Mouse (Mus musculus) ES-Bruce4 (cell line): ENCODE results near the gene BC004004. TPM values are rescaled to one million over a fixed set of nuclear protein-coding genes. Genes with fewer than 3 reads are reported as not detected.

Source experiments
- H3K27ac ChIP-seq: 2 replicates; pipeline ENCODE4 v1.5.1; 2012; ENCODE audit warnings: low read length, inconsistent platforms; ENCODE audit not compliant: insufficient read depth
- H3K27me3 ChIP-seq: 2 replicates; pipeline ENCODE4 v1.6.1; 2012; ENCODE audit warnings: mild to moderate bottlenecking, low read length, inconsistent platforms; ENCODE audit not compliant: control insufficient read depth, poor library complexity, insufficient read depth, severe bottlenecking
- H3K36me3 ChIP-seq: 2 replicates; pipeline ENCODE4 v1.6.1; 2012; ENCODE audit warnings: inconsistent platforms, mild to moderate bottlenecking, low read length, moderate library complexity; ENCODE audit not compliant: control insufficient read depth, poor library complexity, insufficient read depth, severe bottlenecking
- H3K4me1 ChIP-seq: one replicate; pipeline ENCODE4 v1.8.1; 2011; ENCODE audit warnings: low read length; ENCODE audit not compliant: control insufficient read depth, insufficient read depth
- H3K4me3 ChIP-seq: 2 replicates; pipeline ENCODE4 v1.5.1; 2011; ENCODE audit warnings: low read depth, mild to moderate bottlenecking, low read length
- H3K9ac ChIP-seq: 2 replicates; pipeline ENCODE4 v1.6.1; 2012; ENCODE audit warnings: low read depth, mild to moderate bottlenecking, inconsistent platforms; ENCODE audit not compliant: poor library complexity, severe bottlenecking
- H3K9me3 ChIP-seq: replicated peaks from 2 replicates; pipeline ENCODE4 v1.6.1; 2012; ENCODE audit warnings: mild to moderate bottlenecking, low read length, inconsistent platforms; ENCODE audit not compliant: control insufficient read depth, poor library complexity, insufficient read depth, severe bottlenecking
- CTCF ChIP-seq: IDR thresholded peaks from one replicate; pipeline ENCODE4 v1.8.1; 2011; ENCODE audit warnings: low read depth, low read length
- EP300 ChIP-seq: IDR thresholded peaks from 2 replicates; pipeline ENCODE4 v1.6.1; 2011; ENCODE audit warnings: low read depth, low read length; ENCODE audit not compliant: insufficient read depth
- POLR2A ChIP-seq: IDR thresholded peaks from one replicate; pipeline ENCODE4 v1.8.1; 2011; ENCODE audit warnings: low read length; ENCODE audit not compliant: insufficient read depth
- polyA plus RNA-seq: library from polyadenylated mRNA; stranded (reverse); fragments of >200 nt; gene quantifications from 2 replicates; pipeline ENCODE4 v1.2.4, GENCODE M21; 2011; ENCODE audit warnings: low read depth; ENCODE audit not compliant: missing spikeins, insufficient read depth, insufficient read length

BC004004 gene
- polyA plus RNA-seq, 1 experiment = 54.0 TPM

DNA sequence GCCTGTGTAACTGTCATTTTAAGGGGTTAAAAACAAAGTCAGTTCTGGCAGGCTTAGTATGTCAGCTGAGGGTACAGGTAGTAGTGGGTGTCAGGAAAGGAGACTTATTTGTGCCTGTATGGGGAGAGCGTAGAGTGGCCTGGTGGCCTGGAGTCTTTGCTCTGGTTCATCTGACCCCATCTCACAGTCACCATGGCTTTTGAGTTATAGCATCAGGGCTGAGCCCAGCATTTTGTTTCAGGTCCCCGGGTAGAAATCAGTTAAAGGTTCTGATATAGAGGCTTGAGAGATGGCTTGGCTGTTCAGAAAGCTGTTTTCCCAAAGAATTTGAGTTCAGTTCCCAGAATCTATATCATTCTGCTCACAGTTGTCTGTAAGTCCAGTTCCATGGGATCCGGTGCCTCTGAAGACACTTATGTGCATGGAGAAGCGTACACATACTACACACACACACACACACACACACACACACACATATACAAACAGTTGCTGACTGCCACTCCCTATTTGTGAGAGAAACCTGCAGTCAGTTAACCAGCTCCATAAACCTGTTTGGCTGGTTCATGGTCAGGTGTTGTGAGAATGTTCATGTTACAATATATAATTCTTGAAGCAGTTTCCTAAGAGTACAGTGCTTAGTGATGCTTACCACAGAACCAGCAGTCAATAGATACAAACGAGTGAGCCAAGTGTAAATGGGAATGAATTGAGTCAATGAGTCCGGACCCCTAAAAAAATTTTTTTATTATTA is 482 bp upstream of the BC004004 start:
- Histone ChIP-seq H3K9ac (peak overlapping the region; percentile 42), H3K27ac (no peak overlapping the region)

DNA sequence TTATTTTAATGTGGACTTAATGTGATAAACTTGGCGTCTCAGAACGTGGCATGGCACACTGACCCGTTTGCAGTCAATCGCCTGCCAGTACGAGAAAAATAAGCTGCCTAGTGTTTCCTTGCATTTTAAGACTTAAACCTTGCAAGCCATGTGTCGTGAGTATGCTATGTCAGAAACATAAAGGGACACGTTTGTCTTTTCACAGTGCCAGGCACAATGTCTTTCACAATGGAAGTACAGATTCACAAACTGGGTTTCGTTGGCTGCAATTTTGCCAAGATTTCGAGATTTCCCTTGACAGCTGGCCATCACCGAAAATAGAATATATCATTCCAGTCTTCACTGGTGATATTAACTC is 740 bp downstream of the BC004004 start:
- TF ChIP-seq EP300 (no peak), CTCF (no peak), POLR2A (no peak)
- Histone ChIP-seq H3K4me3 (peak overlapping the region; percentile 74), H3K9me3 (no peaks in the 10 kb centered on the region), H3K4me1 (no peaks in the 10 kb centered on the region), H3K36me3 (no peaks in the 10 kb centered on the region), H3K27ac (no peak overlapping the region), H3K27me3 (no peaks in the 10 kb centered on the region), H3K9ac (peak overlapping the region; percentile 81)

More for the DNA sequence above, 482 bp upstream of the BC004004 start:
- Histone ChIP-seq H3K36me3 (no peaks in the 10 kb centered on the region), H3K27me3 (no peaks in the 10 kb centered on the region), H3K4me3 (no peak overlapping the region), H3K4me1 (no peaks in the 10 kb centered on the region), H3K9me3 (no peaks in the 10 kb centered on the region)
- TF ChIP-seq CTCF = no peak
- TF ChIP-seq POLR2A = no peak
- no peak for TF ChIP-seq EP300

- no peak for TF ChIP-seq CTCF
- no peak for TF ChIP-seq POLR2A
- no peak for TF ChIP-seq EP300
- no peaks in the 10 kb centered on the region for H3K9me3 ChIP-seq
- peak overlapping the region; percentile 81 for H3K9ac ChIP-seq
- H3K27ac ChIP-seq = no peak overlapping the region
- no peaks in the 10 kb centered on the region for H3K4me1 ChIP-seq
- no peaks in the 10 kb centered on the region for H3K36me3 ChIP-seq
- H3K27me3 ChIP-seq = no peaks in the 10 kb centered on the region
- H3K4me3 ChIP-seq = no peak overlapping the region
Observed at GRCm38 (mm10) chr17:29270148-29270698, 1.6 kb downstream of the BC004004 start.

DNA sequence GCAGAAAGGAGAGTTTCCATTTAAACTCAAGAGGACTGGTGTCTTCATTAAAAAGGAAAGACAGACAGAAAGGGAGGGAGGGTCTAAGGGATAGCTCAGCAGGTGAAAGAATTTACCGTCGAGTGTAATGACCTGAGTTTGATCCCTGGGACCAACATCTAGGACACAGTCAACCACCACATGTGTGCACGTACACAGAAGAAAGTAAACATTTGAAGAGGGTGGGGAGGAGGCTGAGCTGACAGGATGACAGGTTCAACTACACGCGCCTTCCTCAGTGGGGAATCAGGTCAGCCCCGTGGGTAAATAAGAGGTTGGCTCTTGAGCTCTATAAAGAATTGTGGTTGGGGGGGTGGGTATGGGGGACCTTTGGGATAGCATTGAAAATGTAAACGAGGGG is 4.6 kb downstream of the BC004004 start:
- Histone ChIP-seq H3K4me3 (no peak overlapping the region), H3K4me1 (no peaks in the 10 kb centered on the region), H3K27ac (no peak overlapping the region), H3K36me3 (no peaks in the 10 kb centered on the region), H3K9me3 (no peaks in the 10 kb centered on the region), H3K9ac (no peak overlapping the region), H3K27me3 (no peaks in the 10 kb centered on the region)
- no peak for TF ChIP-seq POLR2A
- TF ChIP-seq EP300 = no peak
- no peak for TF ChIP-seq CTCF

GRCm38 (mm10) chr17:29273889-29274288 is 5.3 kb downstream of the BC004004 start:
- TF ChIP-seq CTCF = no peak
- Histone ChIP-seq H3K27me3 (no peaks in the 10 kb centered on the region), H3K9ac (no peak overlapping the region), H3K27ac (no peak overlapping the region), H3K9me3 (no peaks in the 10 kb centered on the region), H3K4me1 (no peaks in the 10 kb centered on the region), H3K4me3 (no peak overlapping the region), H3K36me3 (no peaks in the 10 kb centered on the region)

GRCm38 (mm10) chr17:29280422-29280821 is 11.8 kb downstream of the BC004004 start:
- H3K4me3 ChIP-seq = no peak overlapping the region
- H3K9me3 ChIP-seq = no peaks in the 10 kb centered on the region
- H3K36me3 ChIP-seq = no peaks in the 10 kb centered on the region
- H3K4me1 ChIP-seq = no peaks in the 10 kb centered on the region
- no peak overlapping the region for H3K9ac ChIP-seq
- TF ChIP-seq EP300 = no peak
- no peak for TF ChIP-seq POLR2A
- no peak for TF ChIP-seq CTCF
- peak overlapping the region; percentile 69 for H3K27ac ChIP-seq
- no peaks in the 10 kb centered on the region for H3K27me3 ChIP-seq
